7 mouse cellular contexts compared by ENCODE assay signal in the genomic region with DNA sequence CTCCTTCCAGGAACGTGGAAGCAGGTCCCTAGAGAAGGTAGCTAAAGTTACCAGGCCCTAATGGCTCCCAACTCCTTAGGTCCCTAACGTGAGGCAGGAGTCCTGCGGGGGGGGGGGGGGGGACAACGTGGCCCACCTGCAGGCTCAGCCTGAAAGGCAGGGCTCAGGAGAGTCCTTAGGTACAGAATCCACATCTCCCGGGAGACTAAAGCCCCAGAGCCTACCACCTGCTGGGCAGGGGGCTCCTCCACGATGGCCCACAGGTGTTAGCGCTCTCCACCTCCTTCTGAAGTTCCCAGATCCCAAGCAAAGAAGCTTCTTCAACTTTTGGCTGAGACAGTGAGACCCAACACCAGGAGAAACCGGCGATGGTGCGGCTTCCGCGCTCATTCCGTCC. TPM values are rescaled to one million over a fixed set of nuclear protein-coding genes. Genes with fewer than 3 reads are reported as not detected.
DNase-seq lines count a peak whose midpoint lies in the region; ATAC-seq and TF ChIP-seq lines count a peak whose summit lies in the region.

No protein-coding gene starts in this region.

- peaks cover 61% of the 10 kb centered on the region; the same call in 1 of the 2 replicates for H3K4me1 ChIP-seq in lung, postnatal 0 days (ENCODE audit: insufficient read depth, low read depth, low read length)
- H3K4me1 ChIP-seq in forebrain, embryonic 13.5 days, result peaks cover 45% of the 10 kb centered on the region
- H3K4me1 ChIP-seq in limb, embryonic 15.5 days, result peaks cover 58% of the 10 kb centered on the region
- peaks cover 69% of the 10 kb centered on the region for H3K4me1 ChIP-seq in stomach, embryonic 15.5 days

- 3% methylated on average over 9 of the region's 13 CpGs for WGBS in lung, postnatal 0 days
- WGBS in forebrain, embryonic 13.5 days, result under 1% methylated on average over 12 of the region's 13 CpGs
- 3% methylated on average over 13 of the region's 13 CpGs for WGBS in limb, embryonic 15.5 days
- WGBS in stomach, embryonic 15.5 days, result 1% methylated on average over 13 of the region's 13 CpGs

- TF ChIP-seq CTCF in lung, postnatal 0 days (IDR thresholded peaks at IDR 0.05), result no peak

- peak overlapping the region; percentile 85 for H3K4me3 ChIP-seq in lung, postnatal 0 days (ENCODE audit: low read depth, low read length)
- peak overlapping the region; percentile 63 for H3K4me3 ChIP-seq in forebrain, embryonic 13.5 days
- H3K4me3 ChIP-seq in limb, embryonic 15.5 days, result peak overlapping the region; percentile 65
- H3K4me3 ChIP-seq in stomach, embryonic 15.5 days (replicated peaks), result peak overlapping the region; percentile 72

- ATAC-seq in lung, postnatal 0 days, result no peak
- ATAC-seq in forebrain, embryonic 13.5 days, result no peak
- no peak for ATAC-seq in limb, embryonic 15.5 days (ENCODE audit: insufficient number of reproducible peaks, low FRiP score, low TSS enrichment, low read depth)
- ATAC-seq in stomach, embryonic 15.5 days (ENCODE audit: insufficient read depth, low FRiP score, low read depth), result no peak

- H3K9me3 ChIP-seq in lung, postnatal 0 days (ENCODE audit: low read length), result no peaks in the 10 kb centered on the region
- no peaks in the 10 kb centered on the region for H3K9me3 ChIP-seq in forebrain, embryonic 13.5 days (replicated peaks)
- no peaks in the 10 kb centered on the region for H3K9me3 ChIP-seq in limb, embryonic 15.5 days
- H3K9me3 ChIP-seq in stomach, embryonic 15.5 days, result no peaks in the 10 kb centered on the region

- peak overlapping the region; percentile 82 for H3K9ac ChIP-seq in lung, postnatal 0 days (replicated peaks; ENCODE audit: low read depth)
- peak overlapping the region; percentile 71; the same call in 1 of the 2 replicates for H3K9ac ChIP-seq in forebrain, embryonic 13.5 days
- peak overlapping the region; percentile 34; the same call in 1 of the 2 replicates for H3K9ac ChIP-seq in limb, embryonic 15.5 days
- H3K9ac ChIP-seq in stomach, embryonic 15.5 days, result peak overlapping the region; percentile 47

- H3K36me3 ChIP-seq in lung, postnatal 0 days (ENCODE audit: insufficient read depth, low read length), result peaks cover 4% of the 10 kb centered on the region; the same call in 1 of the 2 replicates
- H3K36me3 ChIP-seq in forebrain, embryonic 13.5 days (ENCODE audit: poor library complexity, severe bottlenecking), result no peaks in the 10 kb centered on the region
- no peaks in the 10 kb centered on the region for H3K36me3 ChIP-seq in limb, embryonic 15.5 days
- no peaks in the 10 kb centered on the region for H3K36me3 ChIP-seq in stomach, embryonic 15.5 days

- no peaks in the 10 kb centered on the region for H3K27me3 ChIP-seq in lung, postnatal 0 days (replicated peaks; ENCODE audit: insufficient read depth, low read length)
- peaks cover 38% of the 10 kb centered on the region for H3K27me3 ChIP-seq in forebrain, embryonic 13.5 days
- peaks cover 28% of the 10 kb centered on the region for H3K27me3 ChIP-seq in limb, embryonic 15.5 days
- H3K27me3 ChIP-seq in stomach, embryonic 15.5 days (replicated peaks), result peaks cover 8% of the 10 kb centered on the region; the same call in 1 of the 2 replicates

- peak overlapping the region; percentile 94 for H3K27ac ChIP-seq in lung, postnatal 0 days (ENCODE audit: low read length)
- H3K27ac ChIP-seq in forebrain, embryonic 13.5 days, result no peak overlapping the region
- peak overlapping the region; percentile 51 for H3K27ac ChIP-seq in limb, embryonic 15.5 days
- peak overlapping the region; percentile 85 for H3K27ac ChIP-seq in stomach, embryonic 15.5 days

- TF ChIP-seq EP300 in lung, postnatal 0 days (IDR thresholded peaks at IDR 0.05), result no peak

- DNase-seq in lung, postnatal 0 days (ENCODE audit: low spot score), result no peak
- DNase-seq in lung, postnatal 10 days, result no peak
- no peak for DNase-seq in thymus, postnatal 14 days
- no peak for DNase-seq in right cerebral cortex, postnatal 4 days

- H3K4me2 ChIP-seq in lung, postnatal 0 days (replicated peaks; ENCODE audit: low read depth, low read length), result peak overlapping the region; percentile 84
- peak overlapping the region; percentile 99 for H3K4me2 ChIP-seq in forebrain, embryonic 13.5 days
- H3K4me2 ChIP-seq in limb, embryonic 15.5 days, result peak overlapping the region; percentile 99
- H3K4me2 ChIP-seq in stomach, embryonic 15.5 days, result peak overlapping the region; percentile 97

RNA-seq across cellular contexts. Expression of a gene that starts 1.0 kb away (rescaled TPM):
- polyA plus RNA-seq in lung, postnatal 0 days (2015; fragmentation: Nextera tagmentation; extraction: Ambion mirVana), result 83.7 and 85.3 TPM in 2 replicates
- polyA plus RNA-seq in forebrain, embryonic 13.5 days (2015; fragmentation: Nextera tagmentation; extraction: Ambion mirVana), result 3.4 and 5.0 TPM in 2 replicates
- 24.5 and 25.9 TPM in 2 replicates for polyA plus RNA-seq in limb, embryonic 15.5 days (2015; fragmentation: Nextera tagmentation; extraction: Ambion mirVana)
- 45.6 and 47.5 TPM in 2 replicates for polyA plus RNA-seq in stomach, embryonic 15.5 days (2015; fragmentation: Nextera tagmentation; extraction: Ambion mirVana)

RNA-seq across cellular contexts. Expression of a gene that starts 32.5 kb away (rescaled TPM):
- 418 and 453 TPM in 2 replicates for polyA plus RNA-seq in lung, postnatal 0 days (2015; fragmentation: Nextera tagmentation; extraction: Ambion mirVana)
- 483 and 550 TPM in 2 replicates for polyA plus RNA-seq in forebrain, embryonic 13.5 days (2015; fragmentation: Nextera tagmentation; extraction: Ambion mirVana)
- 429 and 600 TPM in 2 replicates for polyA plus RNA-seq in limb, embryonic 15.5 days (2015; fragmentation: Nextera tagmentation; extraction: Ambion mirVana)
- 516 and 531 TPM in 2 replicates for polyA plus RNA-seq in stomach, embryonic 15.5 days (2015; fragmentation: Nextera tagmentation; extraction: Ambion mirVana)

RNA-seq across cellular contexts. Expression of a gene that starts 48.7 kb away (rescaled TPM):
- polyA plus RNA-seq in lung, postnatal 0 days (2015; fragmentation: Nextera tagmentation; extraction: Ambion mirVana), result 15.5 and 16.1 TPM in 2 replicates
- 11.0 and 12.7 TPM in 2 replicates for polyA plus RNA-seq in forebrain, embryonic 13.5 days (2015; fragmentation: Nextera tagmentation; extraction: Ambion mirVana)
- polyA plus RNA-seq in limb, embryonic 15.5 days (2015; fragmentation: Nextera tagmentation; extraction: Ambion mirVana), result 9.3 and 12.5 TPM in 2 replicates
- 14.5 and 15.2 TPM in 2 replicates for polyA plus RNA-seq in stomach, embryonic 15.5 days (2015; fragmentation: Nextera tagmentation; extraction: Ambion mirVana)

RNA-seq across cellular contexts. Expression of a gene that starts 53.4 kb away (rescaled TPM):
- polyA plus RNA-seq in lung, postnatal 0 days (2015; fragmentation: Nextera tagmentation; extraction: Ambion mirVana), result 119 and 136 TPM in 2 replicates
- polyA plus RNA-seq in forebrain, embryonic 13.5 days (2015; fragmentation: Nextera tagmentation; extraction: Ambion mirVana), result 211 and 220 TPM in 2 replicates
- polyA plus RNA-seq in limb, embryonic 15.5 days (2015; fragmentation: Nextera tagmentation; extraction: Ambion mirVana), result 165 and 185 TPM in 2 replicates
- polyA plus RNA-seq in stomach, embryonic 15.5 days (2015; fragmentation: Nextera tagmentation; extraction: Ambion mirVana), result 141 and 172 TPM in 2 replicates
